Mouse (Mus musculus): ENCODE measurements around the gene Olfr403.
"Not testable (repeated sequence)": the region's sequence is repeated elsewhere in the genome, so short reads cannot be mapped to it uniquely, and the experiment has no call there.

The Olfr403 gene

GRCm38 (mm10) chr11:74185949-74186348 lies at the start of gene Olfr403:
Gene Olfr403 (plus strand): TSS chr11:74186249.
- DNase-seq (ENCODE audit: low spot score in 2 of 2) = no peak

- not testable (repeated sequence) for DNase-seq (ENCODE audit: low spot score in 2 of 2)
These were observed 46.0 kb upstream of the Olfr403 start for GRCm38 (mm10) chr11:74140001-74140400.

- no peak for DNase-seq (ENCODE audit: low spot score in 2 of 2)
These were observed 40.2 kb upstream of the Olfr403 start for GRCm38 (mm10) chr11:74145866-74146265.

- no peak for DNase-seq (ENCODE audit: low spot score in 2 of 2)
These were observed 32.8 kb upstream of the Olfr403 start, which contains the start of gene Olfr402 for GRCm38 (mm10) chr11:74153229-74153628. Gene Olfr402 (plus strand): TSS chr11:74153529.

- DNase-seq (ENCODE audit: low spot score in 2 of 2) = no peak
These were observed 17.3 kb upstream of the Olfr403 start for GRCm38 (mm10) chr11:74168771-74169170.

GRCm38 (mm10) chr11:74183168-74183567 lies 2.9 kb upstream of the Olfr403 start:
- DNase-seq (ENCODE audit: low spot score in 2 of 2) = no peak

GRCm38 (mm10) chr11:74183745-74184144 lies 2.3 kb upstream of the Olfr403 start:
- DNase-seq (ENCODE audit: low spot score in 2 of 2) = no peak

GRCm38 (mm10) chr11:74211279-74211678 lies 25.2 kb downstream of the Olfr403 start, which contains the start of gene Olfr43:
Gene Olfr43 (minus strand): TSS chr11:74211379.
- no peak for DNase-seq (ENCODE audit: low spot score in 2 of 2)

- no peak for DNase-seq (ENCODE audit: low spot score in 2 of 2)
These were observed 55.2 kb downstream of the Olfr403 start for GRCm38 (mm10) chr11:74241201-74241600.
